Mouse (Mus musculus): ENCODE results near the gene Celf1.
"Not testable (repeated sequence)": the region's sequence is repeated elsewhere in the genome, so short reads cannot be mapped to it uniquely, and the experiment has no call there.

Celf1 gene

GRCm38 (mm10) chr2:91023956-91024355, 83.8 kb downstream of the Celf1 start:
- DNase-seq (ENCODE audit: low spot score), result no peak

- DNase-seq (ENCODE audit: low spot score), result no peak
These were observed 84.9 kb downstream of the Celf1 start for GRCm38 (mm10) chr2:91025081-91025516.

GRCm38 (mm10) chr2:91026491-91026890, 86.3 kb downstream of the Celf1 start:
- DNase-seq (ENCODE audit: low spot score), result no peak

- no peak for DNase-seq (ENCODE audit: low spot score)
These were observed 87.4 kb downstream of the Celf1 start for GRCm38 (mm10) chr2:91027391-91028214.

DNA sequence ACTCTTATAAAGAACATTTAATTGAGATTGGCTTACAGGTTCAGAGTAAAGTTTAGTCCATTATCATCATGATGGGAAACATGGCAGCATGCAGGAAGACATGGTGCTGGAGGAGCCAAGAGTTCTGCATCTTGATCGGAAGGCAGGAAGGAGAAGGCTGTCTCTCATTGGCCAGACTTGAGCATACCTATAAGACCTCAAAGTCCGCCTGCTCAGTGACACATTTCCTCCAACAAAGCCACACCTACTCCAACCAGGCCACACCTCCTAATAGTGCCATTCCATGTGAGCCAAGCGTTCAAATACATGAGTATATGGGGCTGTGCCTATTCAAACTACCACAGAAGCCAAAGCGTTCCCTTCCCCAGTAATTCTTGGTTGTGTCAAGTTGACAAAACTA, 91.0 kb downstream of the Celf1 start:
- DNase-seq (ENCODE audit: low spot score), result no peak

GRCm38 (mm10) chr2:91033000-91033399, 92.8 kb downstream of the Celf1 start:
- DNase-seq (ENCODE audit: low spot score), result no peak

DNA sequence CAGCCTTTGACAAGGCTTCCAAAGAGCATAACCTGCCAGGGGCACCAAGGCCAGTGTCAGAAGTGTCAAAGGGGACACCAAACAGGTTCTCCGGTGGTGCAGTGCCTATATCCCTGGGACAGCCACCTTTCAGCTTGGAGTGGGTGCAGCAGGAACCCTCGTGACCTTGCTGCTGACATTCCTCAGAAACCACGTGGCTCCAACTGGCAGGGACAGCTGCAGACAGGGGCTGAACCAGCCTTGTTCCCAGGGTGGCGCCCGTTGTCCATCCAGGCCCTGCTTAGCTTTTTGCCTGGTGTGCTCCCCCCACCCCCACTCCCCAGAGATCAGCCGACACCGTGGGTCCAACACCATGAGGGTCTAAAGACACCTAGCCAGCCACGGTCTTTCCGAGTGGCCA, 95.2 kb downstream of the Celf1 start, which contains the start of gene Rapsn:
Gene Rapsn (plus strand): TSS at position 236 of the 400 bp plus-strand sequence.
- DNase-seq (ENCODE audit: low spot score), result peak; percentile 65

DNA sequence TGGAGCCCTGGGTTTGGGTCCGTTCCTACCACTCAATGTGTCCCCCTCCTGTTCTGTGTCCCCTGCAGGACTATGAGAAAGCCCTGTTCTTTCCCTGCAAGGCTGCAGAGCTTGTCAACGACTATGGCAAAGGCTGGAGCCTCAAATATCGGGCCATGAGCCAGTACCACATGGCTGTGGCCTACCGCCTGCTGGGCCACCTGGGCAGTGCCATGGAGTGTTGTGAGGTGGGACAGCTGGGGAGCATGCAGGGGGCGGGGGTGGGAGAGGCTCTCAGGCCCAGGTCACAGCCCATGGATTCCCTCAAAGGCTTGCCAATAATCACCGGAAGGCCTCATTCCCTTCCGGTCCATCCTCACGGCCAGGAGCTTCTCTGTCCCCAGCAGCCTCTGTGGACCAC, 101.6 kb downstream of the Celf1 start:
- no peak for DNase-seq (ENCODE audit: low spot score)

DNA sequence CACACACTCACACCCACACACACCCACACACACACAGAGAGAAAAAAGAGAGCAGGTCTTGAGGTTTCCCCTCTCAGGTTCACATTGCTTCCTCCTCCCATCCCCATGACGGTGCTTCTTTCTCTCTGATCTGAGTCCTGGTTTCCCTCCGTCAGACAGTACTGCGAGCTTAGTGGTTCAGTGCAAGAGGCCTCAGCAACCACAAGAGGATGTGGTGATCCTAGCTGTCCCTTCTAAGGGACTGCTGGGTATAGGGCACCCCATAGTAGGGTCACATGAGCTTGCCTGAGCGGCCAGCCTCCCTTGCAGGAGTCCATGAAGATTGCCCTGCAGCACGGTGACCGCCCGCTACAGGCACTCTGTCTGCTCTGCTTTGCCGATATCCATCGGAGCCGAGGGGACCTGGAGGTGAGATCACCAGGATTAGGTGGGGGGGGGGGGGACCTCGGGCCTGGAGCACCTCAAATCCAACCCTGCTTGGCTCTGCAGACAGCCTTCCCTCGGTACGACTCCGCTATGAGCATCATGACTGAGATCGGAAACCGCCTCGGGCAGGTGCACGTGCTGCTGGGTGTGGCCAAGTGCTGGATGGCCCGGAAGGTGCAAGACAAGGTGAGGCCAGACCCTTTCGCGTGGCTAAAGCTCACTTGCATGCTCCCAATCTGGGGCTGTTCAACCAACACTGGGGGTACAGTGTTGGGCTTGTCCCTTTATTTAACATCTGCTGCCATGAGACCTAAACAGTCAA, 102.6 kb downstream of the Celf1 start:
- no peak for DNase-seq (ENCODE audit: low spot score)

GRCm38 (mm10) chr2:91044727-91045126, 104.5 kb downstream of the Celf1 start:
- DNase-seq (ENCODE audit: low spot score), result no peak

GRCm38 (mm10) chr2:91045805-91046204, 105.6 kb downstream of the Celf1 start:
- DNase-seq (ENCODE audit: low spot score), result not testable (repeated sequence)

DNA sequence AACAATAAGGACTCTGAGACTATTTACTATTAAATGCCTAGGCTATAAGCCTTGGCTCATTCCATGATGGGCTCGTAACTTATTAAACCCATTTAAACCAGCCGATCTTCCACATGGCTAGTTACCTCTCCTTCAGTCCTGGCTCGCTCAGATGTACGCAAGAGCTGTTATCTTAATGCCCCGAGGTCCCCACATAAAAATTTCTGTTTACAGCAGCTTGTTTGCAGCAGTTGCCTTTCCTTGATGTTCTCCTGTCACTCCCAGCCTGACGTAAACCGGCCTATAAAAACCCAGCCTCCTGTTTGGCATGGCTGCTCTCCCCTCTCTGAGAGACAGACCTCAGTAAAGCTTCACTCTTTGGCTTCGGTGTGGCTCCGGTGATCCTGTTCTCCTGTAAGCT, 107.2 kb downstream of the Celf1 start:
- DNase-seq (ENCODE audit: low spot score), result no peak

DNA sequence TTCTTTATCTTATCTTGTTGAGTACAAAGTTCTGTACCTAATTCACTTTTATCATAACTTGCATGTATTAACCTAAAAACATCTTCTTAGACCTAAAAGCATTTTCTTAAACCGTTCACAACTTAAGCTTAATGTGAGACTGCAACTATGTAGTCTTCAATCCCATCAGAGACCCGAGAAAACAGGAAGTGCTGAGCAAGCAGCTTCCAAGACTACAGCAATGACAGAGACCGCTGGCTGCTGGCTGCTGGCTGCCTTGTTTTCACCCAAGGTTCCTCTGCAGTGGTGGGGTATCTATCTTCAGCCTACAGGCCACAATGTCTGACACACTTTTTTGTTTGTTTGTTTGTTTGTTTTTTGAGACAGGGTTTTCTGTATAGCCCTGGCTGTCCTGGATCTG, 111.7 kb downstream of the Celf1 start:
- DNase-seq (ENCODE audit: low spot score), result no peak

- no peak for DNase-seq (ENCODE audit: low spot score)
These were observed 112.6 kb downstream of the Celf1 start for GRCm38 (mm10) chr2:91052752-91053151.

- DNase-seq (ENCODE audit: low spot score), result no peak
These were observed 113.2 kb downstream of the Celf1 start for GRCm38 (mm10) chr2:91053181-91053933.

DNA sequence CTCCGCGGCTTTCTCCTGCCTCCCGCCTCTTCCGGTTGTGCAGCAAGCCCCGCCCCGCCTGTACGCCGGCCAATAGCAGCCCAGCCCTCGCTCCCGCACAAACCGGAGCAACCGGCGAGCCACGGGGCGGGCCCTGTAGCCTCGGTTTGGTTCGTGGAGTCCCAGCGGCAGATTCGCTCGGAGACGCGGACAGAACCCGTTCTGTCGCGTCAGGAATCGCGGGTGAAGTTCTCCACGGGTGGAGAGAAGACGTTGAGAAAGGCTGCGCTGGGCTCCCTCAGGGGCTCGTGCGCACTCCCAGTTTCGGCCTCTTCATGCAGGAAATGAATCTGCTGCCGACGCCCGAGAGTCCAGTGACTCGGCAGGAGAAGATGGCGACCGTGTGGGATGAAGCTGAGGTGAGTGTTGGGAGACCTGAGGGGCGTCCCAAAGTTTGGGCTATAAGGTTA, 113.8 kb downstream of the Celf1 start, which contains the start of gene Psmc3:
Gene Psmc3 (plus strand): TSS at position 76 of the 449 bp plus-strand sequence.
- peak; percentile 97 for DNase-seq (ENCODE audit: low spot score)

- no peak for DNase-seq (ENCODE audit: low spot score)
These were observed 118.3 kb downstream of the Celf1 start for GRCm38 (mm10) chr2:91058435-91058834.

- DNase-seq (ENCODE audit: low spot score), result no peak
These were observed 119.2 kb downstream of the Celf1 start for GRCm38 (mm10) chr2:91059376-91059775.

DNA sequence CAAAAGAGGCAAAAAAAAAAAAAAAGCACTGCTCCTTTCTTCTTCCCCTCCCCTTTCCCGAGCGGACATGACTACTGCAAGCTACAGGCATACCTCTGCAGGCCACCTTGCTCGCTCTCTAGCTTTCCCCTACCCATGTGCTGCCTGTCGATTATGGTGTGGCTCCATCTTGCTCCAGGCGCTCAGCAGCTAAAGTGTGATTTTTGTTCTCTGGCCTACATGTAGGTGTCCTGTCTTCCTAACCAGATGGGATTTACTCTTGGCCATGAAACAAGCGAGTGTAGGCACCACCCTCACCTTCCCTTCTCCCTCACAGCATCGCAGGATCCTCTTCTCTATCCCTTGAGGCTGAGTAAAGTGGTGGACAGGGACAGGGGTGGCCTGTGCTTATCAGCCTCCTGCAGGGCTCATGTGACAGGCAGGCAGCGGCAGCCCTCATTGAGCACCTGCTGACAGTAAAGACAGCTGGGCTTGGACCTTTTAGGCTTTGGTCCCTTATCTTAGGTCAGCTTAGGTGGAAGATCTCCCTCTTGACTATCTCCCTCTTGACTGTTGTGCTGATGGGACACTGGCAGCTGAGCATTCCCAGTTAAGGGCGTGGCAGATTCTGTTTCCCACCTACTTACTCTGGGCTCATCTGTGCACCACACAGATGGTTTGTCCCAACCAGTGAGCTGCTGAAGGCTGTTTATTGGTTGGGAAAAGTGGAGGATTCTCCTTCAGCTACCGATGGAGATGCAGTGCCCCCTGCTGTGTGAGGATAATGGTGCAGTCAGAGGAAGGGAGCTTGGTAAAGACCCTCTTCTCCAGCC, 120.6 kb downstream of the Celf1 start:
- no peak for DNase-seq (ENCODE audit: low spot score)

DNA sequence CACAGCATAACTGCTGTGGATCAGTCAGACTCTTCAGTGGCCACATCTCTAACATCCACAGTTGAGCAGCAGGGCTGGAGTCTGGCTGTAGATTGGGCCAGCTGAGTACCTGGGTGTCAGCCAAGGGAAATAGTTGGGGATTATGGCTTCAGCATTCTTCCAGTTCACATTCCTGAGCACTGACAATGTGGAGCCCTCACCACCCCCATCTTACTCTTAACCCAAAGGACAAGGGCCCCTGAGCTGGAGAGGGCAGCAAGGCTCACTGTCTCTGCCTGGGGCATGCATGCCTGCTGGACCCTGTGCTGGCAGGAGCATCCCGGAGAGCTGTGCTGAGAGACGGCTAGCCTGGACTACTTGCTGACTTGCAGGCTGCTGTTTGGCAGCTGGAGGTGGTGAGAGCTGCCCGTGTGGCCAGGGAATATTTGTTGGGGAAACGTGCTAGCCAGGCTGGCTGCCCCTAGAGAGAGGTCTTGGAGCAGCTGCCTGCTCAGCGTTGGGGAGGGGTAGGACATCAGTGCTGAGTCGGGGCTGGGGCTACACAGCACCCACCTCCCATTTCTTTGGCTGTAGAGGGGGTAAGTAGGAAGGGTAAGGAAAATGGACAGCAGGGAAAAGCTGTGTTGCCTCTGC, 121.8 kb downstream of the Celf1 start:
- no peak for DNase-seq (ENCODE audit: low spot score)
